Mouse (Mus musculus) G1E (cell line): ENCODE measurements around the gene Lrp1.

Experiments
- CTCF ChIP-seq: IDR thresholded peaks from 2 replicates; pipeline ENCODE4 v1.5.1; 2012; ENCODE audit warnings: low read depth, low read length, inconsistent platforms, mixed read lengths
- GATA1 ChIP-seq: IDR thresholded peaks from 2 replicates; pipeline ENCODE4 v1.6.1; 2012; ENCODE audit warnings: borderline replicate concordance, low read length, inconsistent platforms, mixed read lengths
- GATA2 ChIP-seq: IDR thresholded peaks from 2 replicates; pipeline ENCODE4 v1.6.1; 2012; ENCODE audit warnings: low read depth, low read length, inconsistent platforms, borderline replicate concordance
- POLR2AphosphoS5 ChIP-seq: IDR thresholded peaks from 2 replicates; pipeline ENCODE4 v1.6.1; 2012; ENCODE audit warnings: low read depth, low read length, inconsistent platforms; ENCODE audit not compliant: insufficient replicate concordance
- TAL1 ChIP-seq: conservative IDR thresholded peaks from 2 replicates; pipeline ENCODE4 v1.6.1; 2012; ENCODE audit warnings: low read depth, low read length, inconsistent platforms, mixed read lengths

DNA sequence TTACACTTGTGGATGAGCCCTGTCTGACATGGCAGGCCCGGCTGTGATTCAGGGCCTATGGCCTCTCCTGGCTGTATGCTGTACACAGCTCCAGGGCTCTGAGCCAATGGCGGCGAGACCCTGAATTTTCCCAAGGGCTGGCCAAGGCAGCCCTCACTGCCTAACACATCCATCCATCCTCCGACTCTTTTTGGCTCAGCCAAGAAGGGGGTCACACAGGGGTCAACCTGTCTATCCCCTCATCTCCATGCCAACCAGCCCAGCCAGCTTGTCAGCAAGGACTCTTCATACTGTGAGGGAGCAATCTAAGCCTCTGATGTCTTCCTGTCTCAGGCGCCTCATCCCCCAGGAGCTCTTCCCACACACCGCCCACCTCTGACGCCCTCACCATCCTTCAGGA, 29.4 kb downstream of the Lrp1 start:
- TF ChIP-seq CTCF, result no peak
- no peak for TF ChIP-seq GATA2
- no peak for TF ChIP-seq TAL1
- no peak for TF ChIP-seq POLR2AphosphoS5
- TF ChIP-seq GATA1, result no peak
